Mouse (Mus musculus): ENCODE data around the gene Olfr13. TPM values are rescaled to one million over a fixed set of nuclear protein-coding genes. Genes with fewer than 3 reads are reported as not detected.
"Not testable (repeated sequence)": the region's sequence is repeated elsewhere in the genome, so short reads cannot be mapped to it uniquely, and the experiment has no call there.

The Olfr13 gene
- polyA plus RNA-seq, 1 experiment from 2014 or later = not detected

DNA sequence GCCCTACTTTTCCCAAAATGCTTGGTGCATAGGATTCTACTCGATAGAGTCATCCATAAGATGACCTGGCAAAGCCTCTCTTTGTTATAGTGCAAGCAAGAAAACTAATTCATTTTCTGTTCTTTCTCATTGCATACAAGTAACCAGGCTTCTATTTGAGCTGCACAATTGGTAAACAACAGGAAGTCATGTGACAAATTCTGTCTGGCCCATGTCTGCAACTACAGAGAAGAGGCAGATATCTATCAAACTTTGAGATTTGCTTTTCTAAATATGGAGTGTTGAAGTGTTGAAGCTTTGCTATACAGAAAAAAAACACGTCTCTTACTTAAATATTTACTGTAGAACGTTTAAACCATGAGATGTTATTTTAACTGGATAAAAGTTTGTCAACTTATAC lies 26.2 kb downstream of the Olfr13 start:
- Histone ChIP-seq H3K4me3 (replicated peaks; ENCODE audit: low read length) (no peak overlapping the region), H3K4me1 (replicated peaks; ENCODE audit: control insufficient read depth, insufficient read depth, low read length) (no peaks in the 10 kb centered on the region), H3K4me2 (ENCODE audit: low read length) (no peak overlapping the region), H3K9ac (replicated peaks; ENCODE audit: low read depth, low read length) (no peak overlapping the region), H3K27ac (ENCODE audit: low read length) (no peak overlapping the region), H3K36me3 (ENCODE audit: control insufficient read depth, insufficient read depth) (no peaks in the 10 kb centered on the region), H3K9me3 (ENCODE audit: control insufficient read depth, low read length) (no peaks in the 10 kb centered on the region), H3K27me3 (replicated peaks; ENCODE audit: control insufficient read depth, insufficient read depth, low read length) (no peaks in the 10 kb centered on the region)
- WGBS = 85% methylated on average over 3 of the region's 3 CpGs
- no peak for ATAC-seq

DNA sequence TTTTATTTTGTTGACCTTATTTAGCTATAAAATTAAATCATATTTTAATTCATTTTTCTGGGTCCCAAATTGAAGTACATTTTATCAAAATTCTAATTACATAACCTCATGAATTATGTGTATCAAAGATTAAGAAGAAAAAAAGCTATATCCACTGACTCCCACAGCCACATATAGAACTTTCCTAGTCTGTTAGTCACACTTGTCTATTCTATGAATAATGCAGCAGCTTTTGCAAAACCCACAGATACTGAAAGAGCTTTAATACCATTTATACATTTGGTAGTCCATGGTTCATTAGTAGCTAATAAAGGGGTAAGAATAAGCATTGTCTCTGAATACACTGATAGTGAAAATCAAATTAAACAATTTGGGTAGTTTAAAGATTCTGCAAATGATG lies 30.8 kb downstream of the Olfr13 start:
- no peak overlapping the region for H3K27ac ChIP-seq (ENCODE audit: low read length)
- H3K4me3 ChIP-seq (replicated peaks; ENCODE audit: low read length) = no peak overlapping the region
- no peaks in the 10 kb centered on the region for H3K36me3 ChIP-seq (ENCODE audit: control insufficient read depth, insufficient read depth)
- H3K4me2 ChIP-seq (ENCODE audit: low read length) = no peak overlapping the region
- H3K4me1 ChIP-seq (replicated peaks; ENCODE audit: control insufficient read depth, insufficient read depth, low read length) = no peaks in the 10 kb centered on the region
- no peaks in the 10 kb centered on the region for H3K27me3 ChIP-seq (replicated peaks; ENCODE audit: control insufficient read depth, insufficient read depth, low read length)
- H3K9me3 ChIP-seq (ENCODE audit: control insufficient read depth, low read length) = no peaks in the 10 kb centered on the region
- no peak for ATAC-seq
- H3K9ac ChIP-seq (replicated peaks; ENCODE audit: low read depth, low read length) = no peak overlapping the region

DNA sequence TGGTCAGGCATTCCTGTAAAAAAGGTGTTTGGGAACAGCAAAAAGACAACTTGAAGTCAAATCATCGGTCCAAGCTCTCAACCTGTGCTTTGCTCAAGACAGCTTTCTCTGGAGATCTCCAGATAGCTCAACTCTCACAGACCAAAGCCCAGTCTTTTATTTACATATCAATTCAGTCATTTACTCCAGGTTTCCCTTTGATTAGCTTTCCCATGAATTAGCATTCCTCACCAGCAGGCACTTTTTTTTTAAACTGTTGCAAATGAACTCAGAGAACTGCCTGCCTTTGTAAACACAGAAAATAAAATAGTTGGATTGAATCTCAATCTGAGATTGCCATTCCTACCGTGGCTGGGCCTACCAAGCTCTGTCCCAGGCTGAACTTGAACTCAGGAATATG lies 33.4 kb downstream of the Olfr13 start:
- no peaks in the 10 kb centered on the region for H3K36me3 ChIP-seq (ENCODE audit: control insufficient read depth, insufficient read depth)
- H3K9ac ChIP-seq (replicated peaks; ENCODE audit: low read depth, low read length) = no peak overlapping the region
- no peak overlapping the region for H3K4me3 ChIP-seq (replicated peaks; ENCODE audit: low read length)
- H3K9me3 ChIP-seq (ENCODE audit: control insufficient read depth, low read length) = no peaks in the 10 kb centered on the region
- H3K27me3 ChIP-seq (replicated peaks; ENCODE audit: control insufficient read depth, insufficient read depth, low read length) = no peaks in the 10 kb centered on the region
- no peak overlapping the region for H3K4me2 ChIP-seq (ENCODE audit: low read length)
- 16% methylated on average over 2 of the region's 2 CpGs for WGBS
- no peaks in the 10 kb centered on the region for H3K4me1 ChIP-seq (replicated peaks; ENCODE audit: control insufficient read depth, insufficient read depth, low read length)
- no peak for ATAC-seq
- H3K27ac ChIP-seq (ENCODE audit: low read length) = no peak overlapping the region

DNA sequence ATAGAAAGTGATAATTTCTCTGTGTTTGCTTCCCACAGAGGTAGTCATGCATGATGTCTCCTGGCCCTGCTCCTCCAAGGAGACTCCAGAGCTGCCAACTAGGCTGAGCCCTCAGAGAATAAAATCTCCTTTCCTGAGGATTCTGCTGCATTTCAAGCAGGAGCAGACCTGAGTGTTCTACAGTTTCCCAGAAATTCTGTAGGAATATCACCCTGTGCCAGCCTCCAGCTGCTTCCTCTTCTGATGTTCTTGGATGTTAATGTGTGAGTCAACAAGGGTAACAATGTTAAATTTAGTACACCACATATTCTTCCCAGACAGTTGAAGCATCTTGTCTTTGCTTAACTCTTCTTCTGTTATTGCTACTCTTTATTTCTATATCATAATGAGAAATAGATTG lies 40.9 kb downstream of the Olfr13 start, which contains the start of gene Olfr434:
Olfr434 (plus strand) TSS at position 149 of the 400 bp plus-strand sequence.
- not testable (repeated sequence) for H3K4me1 ChIP-seq (replicated peaks; ENCODE audit: control insufficient read depth, insufficient read depth, low read length); ATAC-seq; H3K36me3 ChIP-seq (ENCODE audit: control insufficient read depth, insufficient read depth); H3K27me3 ChIP-seq (replicated peaks; ENCODE audit: control insufficient read depth, insufficient read depth, low read length); H3K9me3 ChIP-seq (ENCODE audit: control insufficient read depth, low read length); H3K4me2 ChIP-seq (ENCODE audit: low read length); H3K27ac ChIP-seq (ENCODE audit: low read length); H3K9ac ChIP-seq (replicated peaks; ENCODE audit: low read depth, low read length); H3K4me3 ChIP-seq (replicated peaks; ENCODE audit: low read length)

Other genes starting within 250 kb of the Olfr13 start
- gene Olfr444, start 223.1 kb upstream of the Olfr13 start, polyA plus RNA-seq (2015; fragmentation: Nextera tagmentation; extraction: Ambion mirVana) = not detected in 2 replicates
- gene Olfr441, start 65.8 kb upstream of the Olfr13 start, polyA plus RNA-seq (2015; fragmentation: Nextera tagmentation; extraction: Ambion mirVana) = not detected in 2 replicates
- not detected in 2 replicates for gene Olfr237-ps1, start 25.6 kb upstream of the Olfr13 start, polyA plus RNA-seq (2015; fragmentation: Nextera tagmentation; extraction: Ambion mirVana)
- not detected in 2 replicates for gene Olfr437, start 8.9 kb upstream of the Olfr13 start, polyA plus RNA-seq (2015; fragmentation: Nextera tagmentation; extraction: Ambion mirVana)
- not detected in 2 replicates for gene Olfr435, start 25.0 kb downstream of the Olfr13 start, polyA plus RNA-seq (2015; fragmentation: Nextera tagmentation; extraction: Ambion mirVana)
- not detected in 2 replicates for gene Olfr434, start 40.9 kb downstream of the Olfr13 start, polyA plus RNA-seq (2015; fragmentation: Nextera tagmentation; extraction: Ambion mirVana)
- not detected in 2 replicates for gene Olfr47, start 59.4 kb downstream of the Olfr13 start, polyA plus RNA-seq (2015; fragmentation: Nextera tagmentation; extraction: Ambion mirVana)
- gene Arhgef5, start 93.4 kb downstream of the Olfr13 start, polyA plus RNA-seq (2015; fragmentation: Nextera tagmentation; extraction: Ambion mirVana) = 1.8 and 1.9 TPM in 2 replicates
- not detected in 2 replicates for gene Nobox, start 137.4 kb downstream of the Olfr13 start, polyA plus RNA-seq (2015; fragmentation: Nextera tagmentation; extraction: Ambion mirVana)

Data from forebrain, embryonic 16.5 days (tissue).